Mouse (Mus musculus): ENCODE results near the gene Trpm2.

Trpm2 gene

DNA sequence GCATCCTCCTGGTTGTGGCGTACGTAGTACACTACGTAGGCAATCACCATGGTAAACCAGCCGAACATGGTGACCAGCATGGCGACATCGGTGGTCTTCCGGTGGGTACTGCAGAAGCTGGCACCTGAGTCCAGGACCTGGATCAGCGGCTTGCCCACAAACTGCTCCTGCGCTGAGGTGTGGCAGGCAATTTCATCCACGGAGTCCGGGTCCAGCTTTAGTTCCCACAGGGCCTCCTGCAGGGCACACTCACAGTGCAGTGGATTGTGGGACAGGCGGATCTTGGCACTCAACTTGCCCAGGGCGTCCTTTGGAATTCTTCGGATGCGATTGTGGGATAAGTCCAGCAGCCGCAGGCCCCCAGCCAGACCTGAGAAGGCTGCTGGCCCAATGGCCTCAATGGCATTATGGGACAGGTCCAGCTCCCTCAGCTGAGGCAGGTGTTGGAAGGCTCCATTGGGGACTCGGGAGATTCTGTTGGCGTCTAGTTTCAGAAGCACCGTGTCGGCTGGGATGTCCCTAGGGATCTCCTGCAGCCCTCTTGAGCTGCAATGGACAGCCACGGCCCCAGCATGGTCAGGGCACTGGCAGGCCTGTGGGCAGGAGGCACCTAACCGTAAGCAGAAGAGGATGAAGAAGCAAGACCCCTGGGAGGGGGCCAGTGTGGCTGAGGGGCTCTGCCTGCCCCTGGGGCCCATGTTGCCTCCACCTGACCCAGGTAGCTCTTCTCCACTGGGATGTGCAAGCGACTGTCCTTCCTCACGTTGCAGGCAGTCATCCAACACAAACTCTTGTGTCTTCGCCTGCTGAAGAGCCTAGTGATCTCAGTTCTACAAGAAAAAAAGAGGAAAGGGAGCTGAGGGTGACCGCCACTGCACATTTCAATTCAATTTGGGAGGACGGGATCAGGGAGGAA lies 69.2 kb downstream of the Trpm2 start:
- peak; percentile 24 to 29 for DNase-seq

GRCm38 (mm10) chr10:77900126-77900525 lies 70.2 kb downstream of the Trpm2 start:
- DNase-seq: no peak

- DNase-seq: no peak
Observed at GRCm38 (mm10) chr10:77895562-77895961, 74.8 kb downstream of the Trpm2 start.

DNA sequence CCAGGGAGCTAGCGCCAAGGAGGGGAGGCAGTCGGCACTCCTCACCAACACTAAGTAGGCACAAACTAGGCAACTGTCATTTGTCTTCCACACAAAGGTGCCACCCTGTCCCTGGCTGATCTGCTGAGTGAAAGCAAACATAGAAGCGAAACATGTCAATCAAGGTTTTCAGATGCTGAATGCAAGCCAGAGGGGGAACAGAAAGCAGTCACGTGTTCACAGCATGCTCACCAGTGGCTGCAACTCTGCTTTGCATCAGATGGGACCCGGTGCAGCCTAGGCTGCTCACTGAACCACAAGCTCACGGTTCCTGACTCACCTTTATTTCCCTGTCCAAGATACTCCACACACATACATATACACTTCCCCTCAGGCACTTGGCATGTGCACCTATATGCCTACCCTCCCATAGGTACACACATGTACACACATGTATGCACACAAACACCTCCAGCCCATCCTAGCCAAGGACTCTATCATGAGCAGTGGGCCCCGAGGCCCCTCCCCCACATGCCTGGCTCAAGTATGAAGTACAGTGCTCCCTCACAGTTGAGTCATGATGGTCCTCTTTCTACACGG lies 79.3 kb downstream of the Trpm2 start:
- no peak for DNase-seq

- DNase-seq: peak; percentile 22 to 36
Observed at GRCm38 (mm10) chr10:77886007-77886747, 84.2 kb downstream of the Trpm2 start.

DNA sequence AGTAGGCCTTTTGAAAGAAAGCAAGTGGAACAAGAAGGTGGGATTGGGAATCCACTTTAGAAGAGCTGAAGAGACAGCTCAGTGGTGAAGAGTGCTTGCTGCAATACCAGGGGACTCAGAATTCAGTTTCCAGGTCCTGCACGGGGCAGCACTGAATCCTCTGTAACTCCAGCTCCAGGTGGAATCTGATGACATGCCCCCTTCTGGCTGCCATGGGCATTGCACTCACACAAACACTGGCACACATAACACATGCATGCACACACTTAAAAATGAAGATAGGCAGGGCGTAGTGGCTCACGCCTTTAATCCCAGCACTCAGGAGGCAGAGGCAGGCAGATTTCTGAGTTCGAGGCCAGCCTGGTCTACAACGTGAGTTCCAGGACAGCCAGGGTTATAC lies 87.8 kb downstream of the Trpm2 start:
- no peak for DNase-seq

GRCm38 (mm10) chr10:77880305-77880704 lies 90.1 kb downstream of the Trpm2 start:
- DNase-seq: no peak

DNA sequence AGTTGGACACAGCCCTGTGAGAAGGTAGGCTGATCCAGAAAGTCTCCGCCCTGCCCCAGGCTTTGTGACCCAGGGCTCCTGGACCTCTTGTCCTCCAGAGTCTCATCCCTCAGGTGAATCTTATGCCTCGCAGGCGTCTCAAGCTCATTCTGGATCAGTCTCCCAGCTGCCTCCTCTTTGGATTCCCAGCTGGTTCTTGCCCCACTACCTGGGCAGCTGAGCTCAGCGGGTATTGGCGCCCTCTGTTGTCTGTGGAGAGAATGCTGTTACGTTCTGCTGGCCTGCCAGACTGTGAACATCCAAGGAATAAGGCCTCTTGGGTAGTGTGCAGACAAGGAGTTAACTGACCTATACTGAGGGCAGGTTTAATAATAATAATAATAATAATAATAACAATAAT lies 91.4 kb downstream of the Trpm2 start:
- peak; percentile 30 to 47 for DNase-seq

GRCm38 (mm10) chr10:77869651-77870050 lies 100.7 kb downstream of the Trpm2 start:
- DNase-seq: no peak

GRCm38 (mm10) chr10:77867546-77867945 lies 102.8 kb downstream of the Trpm2 start:
- no peak for DNase-seq

- DNase-seq: no peak
Observed at GRCm38 (mm10) chr10:77864762-77865143, 105.6 kb downstream of the Trpm2 start.

GRCm38 (mm10) chr10:77864067-77864761 lies 106.1 kb downstream of the Trpm2 start:
- DNase-seq: no peak

- DNase-seq: no peak
Observed at GRCm38 (mm10) chr10:77861675-77862074, 108.7 kb downstream of the Trpm2 start, which contains the start of gene Gm3285. Gene Gm3285 (plus strand): TSS chr10:77861975.

Measured in cerebellum, postnatal 14 days (tissue).